Mouse (Mus musculus) 3T3-L1 (cell line): ENCODE measurements at regions not wholly inside any gene's neighbourhood (a gene's known extent, or its start where the extent isn't known, plus 50 kb on each side); places are given as distances from the start of the nearest gene placed in this dataset.

Experiments
- DNase-seq: peaks from one replicate; pipeline ENCODE4 v3.0.0-alpha.2; 2015; ENCODE audit warnings: low read depth, low spot score

DNA sequence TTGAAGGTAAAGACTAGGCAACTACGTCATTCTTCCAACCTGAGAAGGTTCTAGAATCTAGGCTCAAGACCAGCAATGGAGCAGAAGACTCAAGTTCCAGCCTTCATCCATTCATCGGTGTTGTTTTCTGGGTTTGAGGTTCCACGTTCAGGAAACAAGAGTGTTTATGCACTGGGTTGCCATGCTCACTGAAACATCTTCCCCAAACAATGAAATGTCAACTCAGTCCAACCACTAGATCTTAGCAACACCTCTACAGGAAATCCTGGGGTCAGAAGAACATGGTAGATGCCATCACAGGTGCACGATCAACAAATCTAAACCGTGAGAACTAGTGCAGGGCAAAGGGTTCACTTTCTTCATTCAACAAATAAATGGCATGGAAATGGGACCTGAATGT, 304.8 kb upstream of the Klf3 start:
- DNase-seq = no peak

- DNase-seq = no peak
Measured at GRCm38 (mm10) chr5:64499131-64499530, 304.1 kb upstream of the Klf3 start.

GRCm38 (mm10) chr5:64500413-64500812, 302.8 kb upstream of the Klf3 start:
- no peak for DNase-seq

DNA sequence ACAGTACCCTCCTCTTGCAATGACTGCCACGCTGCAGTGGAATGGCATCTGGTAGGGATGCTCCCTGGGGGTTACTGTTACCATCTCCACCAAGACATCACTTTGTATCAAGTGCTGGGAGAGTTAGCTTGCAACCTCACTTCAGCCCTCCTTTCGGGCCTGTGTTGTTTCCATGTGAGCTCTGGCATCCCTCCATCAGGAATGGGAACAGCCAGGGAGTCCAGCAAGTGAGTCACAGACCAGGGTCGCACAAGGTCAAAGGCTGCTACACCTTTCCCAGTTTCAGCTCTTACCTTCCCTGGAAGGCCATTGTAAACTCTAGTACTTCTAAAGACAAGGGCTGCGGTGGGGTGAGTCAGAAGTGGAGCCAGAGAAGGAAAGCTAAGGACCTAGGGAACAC, 302.3 kb upstream of the Klf3 start:
- peak; percentile 62 for DNase-seq

DNA sequence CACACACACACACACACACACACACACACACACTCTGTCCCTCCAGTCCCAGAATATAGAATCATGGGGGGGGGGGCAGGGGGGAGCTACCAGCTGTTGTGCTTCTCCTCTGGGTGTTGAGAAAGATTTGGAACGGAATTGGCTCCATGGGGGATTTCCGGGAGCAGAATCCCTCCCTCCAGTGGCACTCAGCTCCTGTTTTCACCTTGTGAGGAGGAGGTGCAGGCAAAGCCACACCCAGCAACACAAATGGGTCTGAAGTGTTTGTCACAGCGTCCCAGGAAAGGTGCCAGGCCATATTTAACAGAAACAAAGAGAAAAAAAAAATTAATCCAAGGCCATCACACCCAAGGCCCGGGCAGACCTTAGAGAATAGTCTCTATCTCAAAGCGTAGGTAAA, 301.4 kb upstream of the Klf3 start:
- no peak for DNase-seq

DNA sequence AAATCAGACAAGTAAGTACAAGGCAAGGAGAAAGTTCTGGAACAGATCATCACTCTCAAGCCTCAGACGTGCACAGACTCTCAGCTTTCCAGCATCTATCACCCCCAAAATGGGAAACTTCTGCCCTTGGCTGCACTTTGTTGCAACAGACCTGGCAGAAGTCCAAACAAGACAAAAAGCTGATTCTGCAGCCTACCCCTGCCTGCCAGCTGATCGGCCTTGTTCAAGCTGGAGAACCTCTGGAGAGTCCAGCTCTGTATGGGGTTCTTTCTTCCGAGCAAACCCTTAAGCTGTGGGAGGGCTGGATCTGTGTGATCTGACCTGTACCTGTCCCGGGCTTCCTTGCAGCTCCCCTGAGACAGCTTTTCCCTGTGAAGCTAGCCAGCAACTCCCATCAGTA, 299.7 kb upstream of the Klf3 start:
- DNase-seq = peak; percentile 86

GRCm38 (mm10) chr5:64504507-64504906, 298.7 kb upstream of the Klf3 start:
- no peak for DNase-seq

DNA sequence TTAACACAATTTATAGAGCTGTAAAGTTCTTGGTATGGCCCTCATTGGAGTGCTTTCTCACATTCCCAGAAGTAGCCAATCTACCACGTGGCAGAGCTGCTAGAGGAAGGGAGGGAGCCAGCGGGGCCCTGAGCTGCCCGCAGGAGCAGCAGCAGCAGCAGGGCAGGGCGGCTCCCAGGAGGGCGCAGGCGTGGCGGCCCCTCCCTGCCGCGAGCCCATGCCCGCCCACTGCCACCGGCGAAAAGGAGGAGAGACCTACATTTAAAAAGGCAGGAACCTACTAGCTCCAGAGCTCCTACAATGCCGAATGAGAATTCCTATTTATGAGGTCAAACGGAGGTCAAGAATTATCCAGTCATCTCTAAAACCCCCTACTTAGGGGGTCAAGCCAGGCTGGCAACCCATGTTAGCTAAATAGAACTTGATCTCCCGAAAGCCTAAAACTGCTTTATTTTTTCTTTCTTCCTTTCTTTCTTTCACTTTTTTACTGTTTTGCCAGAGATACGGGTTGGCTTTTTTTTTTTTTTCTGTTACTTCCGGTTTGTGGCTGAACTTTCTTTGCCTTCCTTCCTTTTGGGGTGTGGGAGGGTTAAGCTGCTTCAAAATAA, 297.9 kb upstream of the Klf3 start:
- DNase-seq = peak; percentile 83

DNA sequence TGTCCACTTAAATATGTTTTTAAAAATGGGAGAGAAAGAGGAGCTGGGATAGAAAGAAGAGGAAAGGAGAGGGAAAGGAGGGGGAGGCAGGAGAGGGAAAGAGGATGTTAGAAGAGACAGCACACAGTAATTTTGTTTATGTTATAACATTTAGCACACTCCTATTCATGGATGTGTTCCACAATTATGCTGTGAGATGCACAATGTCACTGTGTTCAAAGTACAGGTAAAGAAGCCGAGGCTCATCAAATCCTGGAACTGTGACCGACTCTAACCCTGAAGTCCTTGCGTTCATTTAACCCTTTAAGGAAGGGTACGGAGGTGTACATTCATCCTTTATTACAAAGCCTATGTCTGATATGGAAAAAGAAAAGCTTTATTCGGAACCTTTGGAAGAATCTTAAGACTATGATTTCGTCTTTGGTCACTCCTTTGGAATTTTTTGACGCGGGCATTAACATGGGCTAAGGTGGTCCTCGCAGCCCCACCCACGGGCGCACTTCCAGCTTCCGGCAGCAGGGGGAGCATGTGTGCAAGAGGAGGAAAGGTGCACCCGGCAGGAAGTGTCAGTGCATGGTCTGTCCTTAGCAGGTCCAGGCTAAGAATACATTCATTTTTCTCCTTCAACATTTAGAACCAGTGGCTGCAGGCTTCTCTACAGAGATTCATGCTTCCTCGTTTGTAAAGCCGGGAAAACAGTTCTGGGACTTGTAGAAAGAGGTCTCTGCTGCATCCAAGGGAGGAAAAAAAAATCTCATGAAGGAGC, 297.2 kb upstream of the Klf3 start:
- DNase-seq = peak; percentile 78

DNA sequence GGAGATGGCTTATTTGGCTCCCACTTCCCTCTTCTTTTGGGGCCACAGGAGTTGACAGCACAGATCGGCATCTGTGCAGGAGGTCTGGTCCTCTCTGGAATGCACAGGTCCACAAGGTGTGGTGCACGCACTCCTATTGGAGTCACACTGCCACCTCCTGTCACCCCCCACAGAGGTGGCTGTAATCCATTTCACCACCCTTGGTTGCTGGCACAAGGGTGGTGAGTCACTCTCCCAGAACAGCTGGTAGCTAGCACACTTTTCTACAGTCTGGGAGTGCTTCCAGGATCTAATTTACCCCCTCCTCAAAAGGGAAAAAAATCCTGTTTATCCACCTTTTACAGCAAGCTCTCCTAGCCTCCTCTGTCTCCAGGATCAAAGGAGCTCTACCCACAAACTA, 294.6 kb upstream of the Klf3 start:
- DNase-seq = peak; percentile 79

DNA sequence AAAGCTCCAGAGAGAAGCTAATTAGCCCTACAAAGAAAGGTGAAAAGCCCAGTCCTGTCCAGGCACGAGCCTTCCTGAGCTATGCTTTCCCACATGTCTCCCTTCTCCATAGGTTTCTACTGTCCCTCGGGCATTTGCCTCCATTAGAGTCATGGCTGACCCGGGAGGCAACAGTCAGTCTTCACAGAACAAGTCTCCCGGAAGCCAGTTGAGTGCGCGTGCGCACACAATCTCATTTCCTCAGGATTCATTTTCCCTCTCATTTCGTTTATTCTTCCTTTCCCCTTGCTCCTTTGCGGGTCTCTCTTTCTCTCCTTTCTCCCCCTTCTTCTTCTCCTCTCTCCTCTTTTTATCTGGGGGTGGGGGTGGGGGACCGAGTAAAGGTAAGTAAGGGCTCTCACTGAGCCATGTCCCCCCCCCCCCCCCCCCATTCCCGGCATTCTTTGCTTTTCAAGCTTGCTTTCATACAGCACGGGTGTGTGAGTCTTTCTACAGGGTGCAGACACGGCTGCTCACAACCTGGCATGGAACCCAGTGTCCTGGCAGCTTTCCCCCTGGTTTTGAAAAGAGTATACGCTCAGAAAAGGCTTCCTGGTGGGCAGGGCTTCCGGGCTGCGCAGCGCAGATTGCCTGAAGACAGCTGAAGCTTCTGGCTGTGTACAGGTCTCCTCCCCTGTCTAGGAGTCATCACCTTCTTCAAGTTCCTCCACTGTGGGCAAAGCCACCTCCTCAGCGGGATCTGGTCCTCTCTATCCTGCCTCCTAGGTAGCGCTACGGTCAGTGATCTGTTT, 289.8 kb upstream of the Klf3 start:
- no peak for DNase-seq

GRCm38 (mm10) chr5:64516115-64516665, 287.0 kb upstream of the Klf3 start:
- DNase-seq = no peak

- no peak for DNase-seq
Measured at GRCm38 (mm10) chr5:64517241-64517640, 285.9 kb upstream of the Klf3 start.

- DNase-seq = peak; percentile 77
Measured at GRCm38 (mm10) chr5:64517835-64518234, 285.4 kb upstream of the Klf3 start.

- no peak for DNase-seq
Measured at GRCm38 (mm10) chr5:64519036-64519435, 284.2 kb upstream of the Klf3 start.

- no peak for DNase-seq
Measured at GRCm38 (mm10) chr5:64519731-64520130, 283.5 kb upstream of the Klf3 start.

GRCm38 (mm10) chr5:64521401-64521800, 281.8 kb upstream of the Klf3 start:
- DNase-seq = peak; percentile 50

GRCm38 (mm10) chr5:64521969-64522368, 281.2 kb upstream of the Klf3 start:
- peak; percentile 82 for DNase-seq

- DNase-seq = peak; percentile 32
Measured at GRCm38 (mm10) chr5:64526521-64526920, 276.7 kb upstream of the Klf3 start.

DNA sequence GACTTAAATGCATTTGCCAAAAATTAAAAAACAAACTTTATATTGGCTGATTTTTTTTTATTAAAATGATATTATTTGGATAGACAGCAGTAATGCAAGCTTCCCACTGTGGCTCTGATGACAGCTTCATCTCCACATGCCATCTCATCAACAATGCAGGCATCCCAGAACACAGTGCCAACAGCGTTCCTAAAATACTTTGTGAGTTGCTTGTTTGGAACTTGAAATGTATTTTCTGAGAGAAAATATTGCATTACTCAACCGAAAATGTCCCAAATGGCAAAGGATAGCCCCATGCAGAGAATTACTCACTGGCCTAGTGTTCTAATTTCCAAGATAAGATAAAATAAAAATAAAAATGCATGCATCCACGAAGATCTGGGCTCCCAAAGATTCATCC, 275.2 kb upstream of the Klf3 start:
- DNase-seq = peak; percentile 74

DNA sequence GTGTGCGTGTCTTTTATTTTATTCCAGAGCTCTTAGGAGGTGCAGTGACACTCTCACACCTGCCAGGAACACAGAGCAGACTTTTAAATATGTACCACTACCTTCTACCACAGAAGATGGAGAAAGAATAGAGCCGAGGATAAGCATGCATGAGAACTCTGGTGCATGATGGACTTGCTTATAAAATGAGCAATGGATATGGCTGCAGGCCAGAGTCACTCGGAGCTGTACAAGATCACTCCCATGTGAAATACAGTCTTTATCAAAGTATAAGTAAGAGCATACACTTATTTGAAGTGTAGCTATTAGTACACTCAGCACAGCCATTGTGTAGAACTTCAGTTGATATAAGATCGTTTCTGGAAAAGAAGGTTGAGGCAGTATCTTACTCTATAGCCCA, 268.8 kb upstream of the Klf3 start:
- peak; percentile 72 for DNase-seq

- no peak for DNase-seq
Measured at GRCm38 (mm10) chr5:64534947-64535346, 268.2 kb upstream of the Klf3 start.
